Mouse (Mus musculus) neural tube, embryonic 11.5 days (tissue): Measurements from ENCODE around the gene Serpine3. TPM values are rescaled to one million over a fixed set of nuclear protein-coding genes. Genes with fewer than 3 reads are reported as not detected.

Experiments
- ATAC-seq: fragments of 200-750 bp; cut with Nextera tagmentation; 2 replicates; pipeline ENCODE4 v1.8.0; 2017; ENCODE audit warnings: moderate number of reproducible peaks, mild to moderate bottlenecking, moderate TSS enrichment, moderate library complexity; ENCODE audit not compliant: insufficient read depth, low FRiP score, low TSS enrichment
- DNase-seq: peaks from one replicate; pipeline ENCODE4 v3.0.0-alpha.2; 2015; ENCODE audit warnings: low spot score
- H3K27ac ChIP-seq: fragments of 300-500 bp; sonication (generic); 2 replicates; pipeline ENCODE4 v1.5.1; 2014; ENCODE audit warnings: low read depth, mild to moderate bottlenecking, low read length
- H3K27me3 ChIP-seq: fragments of 300-500 bp; sonication (generic); 2 replicates; pipeline ENCODE4 v1.6.1; 2014; ENCODE audit warnings: mild to moderate bottlenecking, low read length, mixed read lengths; ENCODE audit not compliant: control insufficient read depth, insufficient read depth
- H3K36me3 ChIP-seq: fragments of 300-500 bp; sonication (generic); 2 replicates; pipeline ENCODE4 v1.6.1; 2014; ENCODE audit warnings: mild to moderate bottlenecking, low read length, moderate library complexity, mixed read lengths; ENCODE audit not compliant: control insufficient read depth, insufficient read depth
- H3K4me1 ChIP-seq: fragments of 300-500 bp; sonication (generic); 2 replicates; pipeline ENCODE4 v1.6.1; 2014; ENCODE audit warnings: low read length, mixed read lengths; ENCODE audit not compliant: control insufficient read depth, insufficient read depth
- H3K4me2 ChIP-seq: fragments of 300-500 bp; sonication (generic); 2 replicates; pipeline ENCODE4 v1.6.1; 2014; ENCODE audit warnings: low read depth, mild to moderate bottlenecking, moderate library complexity
- H3K4me3 ChIP-seq: fragments of 300-500 bp; sonication (generic); 2 replicates; pipeline ENCODE4 v1.5.1; 2014; ENCODE audit warnings: low read depth, low read length
- H3K9ac ChIP-seq: fragments of 300-500 bp; sonication (generic); 2 replicates; pipeline ENCODE4 v1.6.1; 2014; ENCODE audit warnings: mild to moderate bottlenecking, low read length
- H3K9me3 ChIP-seq: fragments of 300-500 bp; sonication (generic); 2 replicates; pipeline ENCODE4 v1.6.1; 2016; ENCODE audit warnings: low read length; ENCODE audit not compliant: control insufficient read depth
- WGBS: fragments of 180-500 bp; shearing (Covaris S2); extraction: QIAGEN DNeasy Blood & Tissue Kit; methylation state at CpG from one replicate; pipeline ENCODE4 v1.1.7; 2014; 5-methylcytosine and 5-hydroxymethylcytosine counted together
- polyA plus RNA-seq: library from polyadenylated mRNA; unstranded; fragments of >200 nt; fragmentation: Nextera tagmentation; extraction: Ambion mirVana; gene quantifications from 2 replicates; pipeline ENCODE4 v1.2.1, GENCODE M21; 2014

Serpine3 gene
- polyA plus RNA-seq, 1 experiment from 2014 or later: not detected

- Histone ChIP-seq H3K9ac (no peak overlapping the region), H3K36me3 (no peaks in the 10 kb centered on the region), H3K4me3 (no peak overlapping the region), H3K9me3 (no peaks in the 10 kb centered on the region), H3K4me2 (no peak overlapping the region), H3K27me3 (no peaks in the 10 kb centered on the region), H3K4me1 (no peaks in the 10 kb centered on the region), H3K27ac (no peak overlapping the region)
- DNase-seq (no peak), ATAC-seq (no peak)
- 89% methylated on average over 6 of the region's 6 CpGs for WGBS
Observed at GRCm38 (mm10) chr14:62648405-62648804, 15.1 kb upstream of the Serpine3 start.

- H3K9ac ChIP-seq: no peak overlapping the region
- H3K27ac ChIP-seq: no peak overlapping the region
- no peak overlapping the region for H3K4me2 ChIP-seq
- H3K9me3 ChIP-seq: no peaks in the 10 kb centered on the region
- no peaks in the 10 kb centered on the region for H3K36me3 ChIP-seq
- 75% methylated on average over 3 of the region's 3 CpGs for WGBS
- DNase-seq (no peak), ATAC-seq (no peak)
- no peaks in the 10 kb centered on the region for H3K27me3 ChIP-seq
- H3K4me3 ChIP-seq: no peak overlapping the region
- no peaks in the 10 kb centered on the region for H3K4me1 ChIP-seq
Observed at GRCm38 (mm10) chr14:62650376-62650775, 13.1 kb upstream of the Serpine3 start.

- H3K4me1 ChIP-seq: no peaks in the 10 kb centered on the region
- no peak for ATAC-seq
- no peak for DNase-seq
- H3K27me3 ChIP-seq: no peaks in the 10 kb centered on the region
- 94% methylated on average over 3 of the region's 3 CpGs for WGBS
- H3K36me3 ChIP-seq: no peaks in the 10 kb centered on the region
- no peaks in the 10 kb centered on the region for H3K9me3 ChIP-seq
- no peak overlapping the region for H3K9ac ChIP-seq
- H3K4me2 ChIP-seq: no peak overlapping the region
- no peak overlapping the region for H3K4me3 ChIP-seq
- H3K27ac ChIP-seq: no peak overlapping the region
Observed at GRCm38 (mm10) chr14:62651771-62652170, 11.7 kb upstream of the Serpine3 start.

- DNase-seq: no peak
- Histone ChIP-seq H3K27ac (no peak overlapping the region), H3K9ac (no peak overlapping the region), H3K4me3 (no peak overlapping the region), H3K36me3 (no peaks in the 10 kb centered on the region), H3K4me2 (no peak overlapping the region), H3K4me1 (no peaks in the 10 kb centered on the region), H3K27me3 (no peaks in the 10 kb centered on the region), H3K9me3 (no peaks in the 10 kb centered on the region)
- ATAC-seq: no peak
- 80% methylated on average over 7 of the region's 7 CpGs for WGBS
Observed at GRCm38 (mm10) chr14:62655996-62656395, 7.5 kb upstream of the Serpine3 start.

- no peaks in the 10 kb centered on the region for H3K4me1 ChIP-seq
- H3K4me3 ChIP-seq: no peak overlapping the region
- no peak overlapping the region for H3K9ac ChIP-seq
- DNase-seq: no peak
- no peak overlapping the region for H3K27ac ChIP-seq
- no peak for ATAC-seq
- no peaks in the 10 kb centered on the region for H3K9me3 ChIP-seq
- H3K4me2 ChIP-seq: no peak overlapping the region
- H3K27me3 ChIP-seq: no peaks in the 10 kb centered on the region
- no peaks in the 10 kb centered on the region for H3K36me3 ChIP-seq
- 83% methylated on average over 3 of the region's 3 CpGs for WGBS
Observed at GRCm38 (mm10) chr14:62657469-62657868, 6.0 kb upstream of the Serpine3 start.

GRCm38 (mm10) chr14:62662381-62662780 lies 1.1 kb upstream of the Serpine3 start:
- Histone ChIP-seq H3K4me2 (no peak overlapping the region), H3K9me3 (no peaks in the 10 kb centered on the region), H3K4me3 (no peak overlapping the region), H3K27ac (no peak overlapping the region), H3K36me3 (no peaks in the 10 kb centered on the region), H3K9ac (no peak overlapping the region), H3K27me3 (no peaks in the 10 kb centered on the region), H3K4me1 (no peaks in the 10 kb centered on the region)
- ATAC-seq (no peak), DNase-seq (no peak)
- WGBS: 84% methylated on average over 6 of the region's 6 CpGs

GRCm38 (mm10) chr14:62664976-62665673 lies 1.7 kb downstream of the Serpine3 start:
- Histone ChIP-seq H3K27me3 (no peaks in the 10 kb centered on the region), H3K36me3 (no peaks in the 10 kb centered on the region), H3K9ac (no peak overlapping the region), H3K4me1 (no peaks in the 10 kb centered on the region), H3K9me3 (no peaks in the 10 kb centered on the region), H3K27ac (no peak overlapping the region), H3K4me3 (no peak overlapping the region), H3K4me2 (no peak overlapping the region)
- WGBS: 47% methylated on average over 9 of the region's 9 CpGs
- ATAC-seq (no peak), DNase-seq (no peak)

- Histone ChIP-seq H3K4me2 (no peak overlapping the region), H3K27me3 (no peaks in the 10 kb centered on the region), H3K9ac (no peak overlapping the region), H3K36me3 (no peaks in the 10 kb centered on the region), H3K4me3 (no peak overlapping the region), H3K9me3 (no peaks in the 10 kb centered on the region), H3K4me1 (no peaks in the 10 kb centered on the region), H3K27ac (no peak overlapping the region)
- 86% methylated on average over 3 of the region's 3 CpGs for WGBS
- ATAC-seq: no peak
- DNase-seq: no peak
Observed at GRCm38 (mm10) chr14:62673646-62674045, 10.2 kb downstream of the Serpine3 start.

GRCm38 (mm10) chr14:62718161-62718560 lies 54.7 kb downstream of the Serpine3 start:
- no peak overlapping the region for H3K27ac ChIP-seq
- H3K9ac ChIP-seq: no peak overlapping the region
- no peaks in the 10 kb centered on the region for H3K9me3 ChIP-seq
- DNase-seq (no peak), ATAC-seq (no peak)
- WGBS: 92% methylated on average over 2 of the region's 2 CpGs
- no peaks in the 10 kb centered on the region for H3K4me1 ChIP-seq
- no peaks in the 10 kb centered on the region for H3K36me3 ChIP-seq
- H3K4me3 ChIP-seq: no peak overlapping the region
- no peaks in the 10 kb centered on the region for H3K27me3 ChIP-seq
- H3K4me2 ChIP-seq: no peak overlapping the region
